Mouse (Mus musculus) gastrocnemius, adult 2 months (tissue): ENCODE measurements around the gene Zranb3. TPM values are rescaled to one million over a fixed set of nuclear protein-coding genes. Genes with fewer than 3 reads are reported as not detected.
"Not testable (repeated sequence)": the region's sequence is repeated elsewhere in the genome, so short reads cannot be mapped to it uniquely, and the experiment has no call there.

ENCODE experiments used
- DNase-seq: peaks from one replicate; pipeline ENCODE4 v3.0.0; 2022
- H3K27ac ChIP-seq: fragments of 200-600 bp; 2 replicates; pipeline ENCODE4 v1.8.1; 2022; ENCODE audit warnings: mild to moderate bottlenecking
- H3K4me3 ChIP-seq: fragments of 200-600 bp; 2 replicates; pipeline ENCODE4 v1.8.1; 2022; ENCODE audit warnings: mild to moderate bottlenecking, moderate library complexity
- CTCF ChIP-seq: fragments of 200-600 bp; IDR thresholded peaks from 2 replicates; pipeline ENCODE4 v1.8.1; 2022; ENCODE audit warnings: antibody characterized with exemption, mild to moderate bottlenecking, moderate library complexity
- intact Hi-C: fragments of 180-260 bp; cut with DNase I; formaldehyde crosslinking; loops from one replicate; pipeline ENCODE4 v1.15.1; 2025
- total RNA-seq, 2 experiments: library from RNA; stranded (reverse); gene quantifications; 2 replicates each; pipeline ENCODE4 v1.2.3; 2021

Zranb3 gene
- total RNA-seq, 2 experiments from 2014 or later, result 5.5 to 6.2 TPM

GRCm38 (mm10) chr1:128046920-128047319 is 55.9 kb downstream of the Zranb3 start:
- Histone ChIP-seq H3K4me3 (no peak overlapping the region), H3K27ac (no peak overlapping the region)
- intact Hi-C loops, result no loop called here
- no peak for DNase-seq
- no peak for TF ChIP-seq CTCF

- intact Hi-C loops, result no loop called here
- Histone ChIP-seq H3K4me3 (no peak overlapping the region), H3K27ac (no peak overlapping the region)
- TF ChIP-seq CTCF, result no peak
- no peak for DNase-seq
Observed at GRCm38 (mm10) chr1:128046455-128046854, 56.4 kb downstream of the Zranb3 start.

- intact Hi-C loops, result no loop called here
- no peak for DNase-seq
- TF ChIP-seq CTCF, result no peak
- H3K4me3 ChIP-seq, result no peak overlapping the region
- no peak overlapping the region for H3K27ac ChIP-seq
Observed at GRCm38 (mm10) chr1:128044181-128044580, 58.7 kb downstream of the Zranb3 start.

GRCm38 (mm10) chr1:128036296-128036695 is 66.6 kb downstream of the Zranb3 start:
- intact Hi-C loops, result no loop called here
- DNase-seq, result no peak
- no peak for TF ChIP-seq CTCF
- H3K27ac ChIP-seq, result no peak overlapping the region
- no peak overlapping the region for H3K4me3 ChIP-seq

- Histone ChIP-seq H3K4me3 (no peak overlapping the region), H3K27ac (no peak overlapping the region)
- intact Hi-C loops, result no loop called here
- no peak for DNase-seq
- no peak for TF ChIP-seq CTCF
Observed at GRCm38 (mm10) chr1:128032123-128032522, 70.7 kb downstream of the Zranb3 start.

GRCm38 (mm10) chr1:128031524-128031923 is 71.3 kb downstream of the Zranb3 start:
- TF ChIP-seq CTCF, result no peak
- intact Hi-C loops, result no loop called here
- H3K4me3 ChIP-seq, result no peak overlapping the region
- H3K27ac ChIP-seq, result no peak overlapping the region
- no peak for DNase-seq

- Histone ChIP-seq H3K27ac (no peak overlapping the region), H3K4me3 (no peak overlapping the region)
- TF ChIP-seq CTCF, result no peak
- intact Hi-C loops, result no loop called here
- no peak for DNase-seq
Observed at GRCm38 (mm10) chr1:128024363-128025114, 78.3 kb downstream of the Zranb3 start.

GRCm38 (mm10) chr1:128020001-128020770 is 82.7 kb downstream of the Zranb3 start:
- DNase-seq, result no peak
- Histone ChIP-seq H3K4me3 (no peak overlapping the region), H3K27ac (no peak overlapping the region)
- no peak for TF ChIP-seq CTCF
- intact Hi-C loops, result no loop called here

- Histone ChIP-seq H3K27ac (no peak overlapping the region), H3K4me3 (no peak overlapping the region)
- no peak for TF ChIP-seq CTCF
- no peak for DNase-seq
- intact Hi-C loops, result no loop called here
Observed at GRCm38 (mm10) chr1:128016035-128016492, 86.8 kb downstream of the Zranb3 start.

- Histone ChIP-seq H3K27ac (no peak overlapping the region), H3K4me3 (no peak overlapping the region)
- DNase-seq, result no peak
- no peak for TF ChIP-seq CTCF
- intact Hi-C loops, result no loop called here
Observed at GRCm38 (mm10) chr1:128013698-128014386, 89.0 kb downstream of the Zranb3 start.

- no peak for DNase-seq
- no peak for TF ChIP-seq CTCF
- no peak overlapping the region for H3K27ac ChIP-seq
- H3K4me3 ChIP-seq, result no peak overlapping the region
- intact Hi-C loops, result no loop called here
Observed at GRCm38 (mm10) chr1:128009751-128010150, 93.1 kb downstream of the Zranb3 start.

GRCm38 (mm10) chr1:128006042-128006600 is 96.7 kb downstream of the Zranb3 start:
- intact Hi-C loops, H3K27ac ChIP-seq, H3K4me3 ChIP-seq, DNase-seq: not testable (repeated sequence)

- no peak for DNase-seq
- intact Hi-C loops, result no loop called here
- no peak overlapping the region for H3K4me3 ChIP-seq
- no peak overlapping the region for H3K27ac ChIP-seq
- no peak for TF ChIP-seq CTCF
Observed at GRCm38 (mm10) chr1:128004371-128004720, 98.5 kb downstream of the Zranb3 start.
